In the genomic region with DNA sequence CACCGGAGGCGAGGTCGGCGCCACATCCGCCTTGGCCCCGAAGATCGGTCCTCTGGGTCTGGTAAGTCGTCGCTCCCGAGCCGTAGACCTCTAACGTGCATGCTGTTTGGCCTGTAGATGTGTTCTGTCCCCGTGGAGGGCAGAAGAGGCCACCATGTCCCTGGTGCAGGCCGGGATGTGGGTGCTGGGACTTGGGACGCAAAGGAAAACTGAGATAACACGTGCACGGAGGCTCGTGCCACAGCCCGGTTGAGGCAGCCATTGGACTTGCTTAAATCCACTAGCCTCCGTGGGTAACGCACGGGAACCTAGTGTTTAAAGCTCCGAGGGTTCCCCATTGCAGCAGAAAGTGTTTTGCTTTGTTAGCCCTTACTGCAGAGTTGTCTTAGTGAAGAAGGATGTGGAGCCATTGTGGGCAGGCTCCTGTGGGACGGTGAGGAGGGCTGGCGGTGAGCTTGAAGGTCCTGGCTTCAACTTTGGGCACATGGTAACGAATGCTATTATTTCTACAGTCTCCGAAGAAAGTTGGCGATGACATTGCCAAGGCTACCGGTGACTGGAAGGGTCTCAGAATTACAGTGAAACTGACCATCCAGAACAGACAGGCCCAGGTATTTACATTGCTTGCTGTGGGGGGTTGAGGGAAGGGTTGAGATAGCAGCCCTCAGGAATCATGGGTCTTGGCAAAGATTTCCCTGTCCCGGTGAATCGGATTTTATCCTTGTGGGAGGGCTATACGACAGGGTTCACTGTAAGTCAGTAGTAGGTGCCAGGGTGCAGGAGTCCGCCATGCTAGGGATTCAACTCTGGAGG, we compare ENCODE assay signal across 8 mouse cellular contexts. TPM values are rescaled to one million over a fixed set of nuclear protein-coding genes. Genes with fewer than 3 reads are reported as not detected.
A peak's percentile ranks its signal among the peaks of the same experiment; 100 is the strongest.
DNase-seq lines count a peak whose midpoint lies in the region; ATAC-seq and TF ChIP-seq lines count a peak whose summit lies in the region.

No protein-coding gene starts in this region.

- H3K4me2 ChIP-seq in hindbrain, embryonic 11.5 days (replicated peaks; ENCODE audit: low read depth, low read length), result peak overlapping the region; percentile 87

- no peaks in the 10 kb centered on the region for H3K36me3 ChIP-seq in testis, adult 2 months (ENCODE audit: control insufficient read depth, insufficient read depth, low read length)
- 0 out of 2 replicates have a peak, but pooled peaks cover 2% of the 10 kb centered on the region for H3K36me3 ChIP-seq in hindbrain, embryonic 11.5 days (ENCODE audit: control insufficient read depth, insufficient read depth, low read length)
- H3K36me3 ChIP-seq in macrophage (ENCODE audit: inconsistent target), result peaks cover 23% of the 10 kb centered on the region; the same call in 1 of the 2 replicates

- no peaks in the 10 kb centered on the region for H3K9me3 ChIP-seq in hindbrain, embryonic 11.5 days (ENCODE audit: control insufficient read depth, low read length)

- H3K79me2 ChIP-seq in macrophage (ENCODE audit: inconsistent target), result peaks cover 41% of the 10 kb centered on the region

- no peak for DNase-seq in cerebellum, adult 2 months
- DNase-seq in cerebellum, postnatal 25 days, result no peak
- no peak for DNase-seq in testis, postnatal 10 days (ENCODE audit: low spot score)
- DNase-seq in hindbrain, embryonic 11.5 days (ENCODE audit: low spot score), result no peak
- no peak for DNase-seq in cerebellum, adult 9-11 months
- DNase-seq in ovary, postnatal 10 days (ENCODE audit: low spot score), result no peak

- H3K27me3 ChIP-seq in cerebellum, adult 2 months (ENCODE audit: control insufficient read depth, insufficient read depth, low read length), result no peaks in the 10 kb centered on the region
- H3K27me3 ChIP-seq in testis, adult 2 months (ENCODE audit: control insufficient read depth, insufficient read depth, low read length), result no peaks in the 10 kb centered on the region
- H3K27me3 ChIP-seq in hindbrain, embryonic 11.5 days (ENCODE audit: control insufficient read depth, insufficient read depth, low read length), result no peaks in the 10 kb centered on the region

- TF ChIP-seq POLR2A in cerebellum, adult 2 months (IDR thresholded peaks at IDR 0.05; ENCODE audit: borderline replicate concordance, insufficient read depth, low read length), result no peak
- no peak for TF ChIP-seq POLR2A in testis, adult 2 months (IDR thresholded peaks at IDR 0.05; ENCODE audit: control insufficient read depth, low read depth, low read length)

- H3K9ac ChIP-seq in hindbrain, embryonic 11.5 days (ENCODE audit: low read depth, low read length), result peak overlapping the region; percentile 81

- no peak overlapping the region for H3K27ac ChIP-seq in cerebellum, adult 2 months (ENCODE audit: insufficient read depth, low read length)
- H3K27ac ChIP-seq in testis, adult 2 months (ENCODE audit: control insufficient read depth, insufficient read depth, low read depth, low read length), result peak overlapping the region; percentile 88
- H3K27ac ChIP-seq in hindbrain, embryonic 11.5 days (ENCODE audit: low read depth, low read length), result peak overlapping the region; percentile 80
- H3K27ac ChIP-seq in macrophage, result peak overlapping the region; percentile 70

- WGBS in cerebellum, adult 2 months, result 3% methylated on average over 33 of the region's 33 CpGs
- 1% methylated on average over 33 of the region's 33 CpGs for WGBS in hindbrain, embryonic 11.5 days
- WGBS in macrophage (ENCODE audit: missing documents), result 2% methylated on average over 31 of the region's 33 CpGs

- H3K4me3 ChIP-seq in cerebellum, adult 2 months (replicated peaks; ENCODE audit: insufficient read depth, low read depth, low read length), result peak overlapping the region; percentile 70
- H3K4me3 ChIP-seq in testis, adult 2 months (ENCODE audit: control insufficient read depth, low read depth, low read length), result peak overlapping the region; percentile 85
- H3K4me3 ChIP-seq in hindbrain, embryonic 11.5 days (ENCODE audit: low read depth, low read length), result peak overlapping the region; percentile 51
- H3K4me3 ChIP-seq in macrophage (ENCODE audit: inconsistent target), result peak overlapping the region; percentile 77

- TF ChIP-seq CTCF in cerebellum, adult 2 months (IDR thresholded peaks at IDR 0.05; ENCODE audit: borderline replicate concordance, insufficient read depth, low read depth, low read length), result no peak
- no peak for TF ChIP-seq CTCF in testis, adult 2 months (IDR thresholded peaks at IDR 0.05; ENCODE audit: control insufficient read depth, insufficient read depth, insufficient replicate concordance, low read depth, low read length)

- ATAC-seq in hindbrain, embryonic 11.5 days (ENCODE audit: low FRiP score), result 0 out of 2 replicates have a peak, but pooled peaks have one; percentile 1

- peaks cover 6% of the 10 kb centered on the region for H3K4me1 ChIP-seq in cerebellum, adult 2 months (ENCODE audit: control insufficient read depth, insufficient read depth, low read length)
- peaks cover 19% of the 10 kb centered on the region for H3K4me1 ChIP-seq in testis, adult 2 months (ENCODE audit: control insufficient read depth, insufficient read depth, low read length)
- peaks cover 5% of the 10 kb centered on the region; the same call in 1 of the 2 replicates for H3K4me1 ChIP-seq in hindbrain, embryonic 11.5 days (replicated peaks; ENCODE audit: control insufficient read depth, insufficient read depth, low read length)

RNA-seq across cellular contexts. Expression of gene Lrsam1, which starts 0.9 kb away (rescaled TPM):
- polyA plus RNA-seq in cerebellum, adult 2 months (2012; rRNA removed), result 32.8 and 36.7 TPM in 2 replicates
- polyA plus RNA-seq in testis, adult 2 months (2012; rRNA removed), result 4.6 and 5.3 TPM in 2 replicates
- polyA plus RNA-seq in hindbrain, embryonic 11.5 days (2014; fragmentation: Nextera tagmentation; extraction: Ambion mirVana), result 8.0 and 8.7 TPM in 2 replicates
- 100 to 1,000 TPM in 7 of 26 experiments, 10 to 100 TPM in 19; 12.7 to 176 (median 74.9) TPM for total RNA-seq in macrophage (2018; cell fraction: chromatin; rRNA removed)
- total RNA-seq in macrophage (2018; cell fraction: cytosol; rRNA removed), result 10 to 100 TPM; 10.0 to 24.4 (median 16.4) TPM
- 10 to 100 TPM; 10.4 to 84.4 (median 31.7) TPM for total RNA-seq in macrophage (2018; cell fraction: nucleus; rRNA removed)
- 12.2 to 17.5 TPM (median 12.3 TPM) in 3 replicates for polyA plus RNA-seq in macrophage (2018)

RNA-seq across cellular contexts. Expression of gene Rpl12, which starts 0.9 kb away (rescaled TPM):
- polyA plus RNA-seq in cerebellum, adult 2 months (2012; rRNA removed), result 257 and 289 TPM in 2 replicates
- 151 and 167 TPM in 2 replicates for polyA plus RNA-seq in testis, adult 2 months (2012; rRNA removed)
- 129 and 134 TPM in 2 replicates for polyA plus RNA-seq in hindbrain, embryonic 11.5 days (2014; fragmentation: Nextera tagmentation; extraction: Ambion mirVana)
- total RNA-seq in macrophage (2018; cell fraction: chromatin; rRNA removed), result 100 to 1,000 TPM in 14 of 26 experiments, 10 to 100 TPM in 12; 49.4 to 246 (median 102) TPM
- 1,000 to 10,000 TPM in 1 of 26 experiments, 100 to 1,000 TPM in 25; 247 to 1,058 (median 502) TPM for total RNA-seq in macrophage (2018; cell fraction: cytosol; rRNA removed)
- total RNA-seq in macrophage (2018; cell fraction: nucleus; rRNA removed), result 100 to 1,000 TPM in 14 of 26 experiments, 10 to 100 TPM in 12; 77.9 to 417 (median 104) TPM
- polyA plus RNA-seq in macrophage (2018), result 494 to 663 TPM (median 662 TPM) in 3 replicates

RNA-seq across cellular contexts. Expression of gene Slc2a8, which starts 19.6 kb away (rescaled TPM):
- polyA plus RNA-seq in cerebellum, adult 2 months (2012; rRNA removed), result 51.3 and 55.0 TPM in 2 replicates
- polyA plus RNA-seq in testis, adult 2 months (2012; rRNA removed), result 50.8 and 62.8 TPM in 2 replicates
- 9.3 and 10.5 TPM in 2 replicates for polyA plus RNA-seq in hindbrain, embryonic 11.5 days (2014; fragmentation: Nextera tagmentation; extraction: Ambion mirVana)
- total RNA-seq in macrophage (2018; cell fraction: chromatin; rRNA removed), result 10 to 100 TPM in 11 of 26 experiments, 1 to 10 TPM in 14, under 1 TPM in 1; 0.92 to 22.8 (median 9.1) TPM
- total RNA-seq in macrophage (2018; cell fraction: cytosol; rRNA removed), result 10 to 100 TPM; 10.6 to 24.8 (median 15.1) TPM
- total RNA-seq in macrophage (2018; cell fraction: nucleus; rRNA removed), result 10 to 100 TPM in 21 of 26 experiments, 1 to 10 TPM in 5; 6.8 to 31.1 (median 14.9) TPM
- 7.4 to 18.5 TPM (median 18.2 TPM) in 3 replicates for polyA plus RNA-seq in macrophage (2018)
